Mouse (Mus musculus) thymus, adult 2 months (tissue): ENCODE results near the gene Ccdc148.

Experiments used
- CTCF ChIP-seq: fragments of 200-500 bp; IDR thresholded peaks from 2 replicates; pipeline ENCODE4 v1.5.1; 2012; ENCODE audit warnings: mild to moderate bottlenecking, control low read depth, low read length, moderate library complexity, borderline replicate concordance; ENCODE audit not compliant: control insufficient read depth, poor library complexity, insufficient read depth; ENCODE audit errors: extremely low read depth
- POLR2A ChIP-seq: fragments of 200-500 bp; IDR thresholded peaks from 2 replicates; pipeline ENCODE4 v1.6.1; 2012; ENCODE audit warnings: mild to moderate bottlenecking, low read length, control low read depth, moderate library complexity; ENCODE audit not compliant: control insufficient read depth, poor library complexity, insufficient read depth; ENCODE audit errors: extremely low read depth

GRCm38 (mm10) chr2:59167830-59168229 is 7.3 kb upstream of the Ccdc148 start:
- TF ChIP-seq CTCF (no peak), POLR2A (no peak)
